In the genomic region with DNA sequence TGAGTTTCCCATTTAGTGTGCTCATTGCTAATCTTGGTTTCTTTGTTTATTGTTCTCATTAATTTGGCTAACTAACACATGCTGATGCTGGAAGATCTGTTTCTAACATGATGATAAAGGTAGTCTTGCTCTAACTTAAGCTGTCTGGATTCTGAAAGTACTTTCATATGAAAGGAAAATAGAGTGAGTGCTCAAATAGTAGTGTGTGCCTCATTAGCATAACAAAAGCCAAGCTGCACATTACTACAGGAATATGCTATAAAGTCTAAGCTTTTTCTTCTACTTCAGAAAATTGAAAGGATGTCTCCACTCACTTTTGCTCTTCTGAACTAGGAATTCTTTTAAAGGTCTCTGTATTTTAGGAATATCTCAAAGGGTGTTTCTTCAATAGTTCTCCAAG, we compare ENCODE assay signal across 24 mouse cellular contexts. TPM values are rescaled to one million over a fixed set of nuclear protein-coding genes. Genes with fewer than 3 reads are reported as not detected.
DNase-seq lines count a peak whose midpoint lies in the region; ATAC-seq lines count a peak whose summit lies in the region.
"Had no signal": no experiment of that assay in that cellular context is flagged by ENCODE, and none has a peak within 500 bp of the region (broad histone marks: within the 10 kb centered on the region; RNA-seq: fewer than 3 reads in every experiment).

No protein-coding gene starts in this region.

- H3K4me2 ChIP-seq in forebrain, embryonic 13.5 days, result no peak overlapping the region
- no peak overlapping the region for H3K4me2 ChIP-seq in forebrain, embryonic 15.5 days (replicated peaks)
- H3K4me2 ChIP-seq: heart, embryonic 13.5 days; hindbrain, embryonic 13.5 days; intestine, embryonic 15.5 days had no signal

- no peak for DNase-seq in forebrain, embryonic 10.5 days (ENCODE audit: extremely low spot score, low spot score)
- DNase-seq in ZHBTc4 (ENCODE audit: low read depth, low spot score), result peak; percentile 47
- DNase-seq in frontal cortex, adult 2 months (ENCODE audit: extremely low spot score in 1 of 2, low spot score in 1 of 2), result no peak
- DNase-seq in urinary bladder, postnatal 10 days (ENCODE audit: low spot score), result no peak
- DNase-seq in kidney, adult 9 months, result no peak
- DNase-seq: adrenal gland, adult 2 months; adrenal gland, postnatal 14 days; B cell, adult 2 months; cerebellum, adult 11-12 months; cerebellum, adult 8-10 months; gastrocnemius, postnatal 10 days; gastrocnemius, postnatal 36 days; heart, adult 2 months; heart, postnatal 14 days; kidney, adult 11 months; kidney, adult 8-10 months had no signal

- H3K9me3 ChIP-seq in forebrain, embryonic 13.5 days (replicated peaks), result no peaks in the 10 kb centered on the region
- H3K9me3 ChIP-seq in forebrain, embryonic 10.5 days, result no peaks in the 10 kb centered on the region
- H3K9me3 ChIP-seq in forebrain, embryonic 15.5 days, result no peaks in the 10 kb centered on the region
- H3K9me3 ChIP-seq: heart, embryonic 10.5 days; heart, embryonic 13.5 days; hindbrain, embryonic 13.5 days; intestine, embryonic 15.5 days had no signal

- H3K9ac ChIP-seq in forebrain, embryonic 13.5 days, result no peak overlapping the region
- H3K9ac ChIP-seq in forebrain, embryonic 15.5 days (replicated peaks), result no peak overlapping the region
- H3K9ac ChIP-seq: heart, embryonic 13.5 days; hindbrain, embryonic 13.5 days; intestine, embryonic 15.5 days had no signal

- H3K4me3 ChIP-seq in forebrain, embryonic 13.5 days, result no peak overlapping the region
- H3K4me3 ChIP-seq in forebrain, embryonic 10.5 days, result no peak overlapping the region
- H3K4me3 ChIP-seq in forebrain, embryonic 15.5 days, result no peak overlapping the region
- H3K4me3 ChIP-seq: heart, adult 2 months; heart, embryonic 10.5 days; heart, embryonic 13.5 days; hindbrain, embryonic 13.5 days; intestine, embryonic 15.5 days had no signal

- no peaks in the 10 kb centered on the region for H3K36me3 ChIP-seq in forebrain, embryonic 13.5 days (ENCODE audit: poor library complexity, severe bottlenecking)
- no peaks in the 10 kb centered on the region for H3K36me3 ChIP-seq in forebrain, embryonic 10.5 days (replicated peaks)
- no peaks in the 10 kb centered on the region for H3K36me3 ChIP-seq in forebrain, embryonic 15.5 days
- H3K36me3 ChIP-seq: heart, embryonic 10.5 days; heart, embryonic 13.5 days; hindbrain, embryonic 13.5 days; intestine, embryonic 15.5 days had no signal

- peaks cover 6% of the 10 kb centered on the region; the same call in 1 of the 2 replicates for H3K4me1 ChIP-seq in forebrain, embryonic 13.5 days
- H3K4me1 ChIP-seq in forebrain, embryonic 10.5 days, result peaks cover 15% of the 10 kb centered on the region
- H3K4me1 ChIP-seq in forebrain, embryonic 15.5 days, result peaks cover 19% of the 10 kb centered on the region
- H3K4me1 ChIP-seq: heart, embryonic 10.5 days; heart, embryonic 13.5 days; hindbrain, embryonic 13.5 days; intestine, embryonic 15.5 days had no signal

- peak; percentile 78 for ATAC-seq in forebrain, embryonic 13.5 days
- peak; percentile 69; the same call in 1 of the 2 replicates for ATAC-seq in forebrain, embryonic 15.5 days (replicated peaks)
- ATAC-seq: hindbrain, embryonic 16.5 days; intestine, embryonic 15.5 days had no signal

- H3K27ac ChIP-seq in forebrain, embryonic 13.5 days, result no peak overlapping the region
- H3K27ac ChIP-seq in forebrain, embryonic 10.5 days, result no peak overlapping the region
- 0 out of 2 replicates have a peak overlapping the region, but pooled peaks have one; percentile 4 for H3K27ac ChIP-seq in forebrain, embryonic 15.5 days (replicated peaks)
- H3K27ac ChIP-seq: heart, adult 2 months; heart, embryonic 10.5 days; heart, embryonic 13.5 days; hindbrain, embryonic 13.5 days; intestine, embryonic 15.5 days had no signal

- H3K27me3 ChIP-seq in forebrain, embryonic 13.5 days, result no peaks in the 10 kb centered on the region
- no peaks in the 10 kb centered on the region for H3K27me3 ChIP-seq in forebrain, embryonic 10.5 days (ENCODE audit: poor library complexity, severe bottlenecking)
- no peaks in the 10 kb centered on the region for H3K27me3 ChIP-seq in forebrain, embryonic 15.5 days
- H3K27me3 ChIP-seq: CH12.LX; heart, embryonic 13.5 days; hindbrain, embryonic 13.5 days; intestine, embryonic 15.5 days had no signal

RNA-seq across cellular contexts. Expression of a gene that starts 15.4 kb away (rescaled TPM):
- polyA plus RNA-seq in forebrain, embryonic 13.5 days (2015; fragmentation: Nextera tagmentation; extraction: Ambion mirVana), result 17.0 and 24.0 TPM in 2 replicates
- 2.0 and 2.8 TPM in 2 replicates for polyA plus RNA-seq in forebrain, embryonic 10.5 days (2016; fragmentation: Nextera tagmentation; extraction: Ambion mirVana)
- polyA plus RNA-seq in forebrain, embryonic 15.5 days (2015; fragmentation: Nextera tagmentation; extraction: Ambion mirVana), result 27.2 and 33.9 TPM in 2 replicates
- polyA plus RNA-seq in frontal cortex, adult 2 months (2012; rRNA removed), result 197 and 236 TPM in 2 replicates
